Mouse (Mus musculus): ENCODE measurements around the gene Znhit1. TPM values are rescaled to one million over a fixed set of nuclear protein-coding genes. Genes with fewer than 3 reads are reported as not detected.

Znhit1 gene
- polyA plus RNA-seq, 1 experiment: 32.4 TPM

DNA sequence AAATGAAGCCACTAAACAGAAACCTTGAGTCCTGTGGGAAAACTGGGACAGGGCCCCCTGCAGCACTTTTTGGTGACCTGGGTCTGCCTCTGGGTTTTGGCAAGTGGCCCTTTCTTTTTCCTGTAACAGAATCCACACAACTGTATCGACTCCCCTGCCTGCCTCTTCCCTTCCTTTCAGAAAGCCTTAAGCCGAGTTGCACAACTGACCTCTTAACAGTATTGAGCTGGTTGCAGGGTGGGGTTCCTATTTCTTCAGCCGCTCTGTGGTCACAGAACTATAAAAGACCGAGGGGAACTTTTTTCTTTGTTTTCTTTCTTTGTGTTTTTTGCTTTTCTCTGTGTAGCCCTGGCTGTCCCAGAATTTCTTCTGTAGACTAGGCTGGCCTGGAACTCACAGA lies 10.1 kb downstream of the Znhit1 start:
- 27% methylated on average over 4 of the region's 4 CpGs for WGBS
- TF ChIP-seq POLR2A (IDR thresholded peaks at IDR 0.05; ENCODE audit: low read depth, low read length) (no peak), CTCF (IDR thresholded peaks at IDR 0.05; ENCODE audit: extremely low read depth, insufficient read depth, insufficient read length, insufficient replicate concordance) (no peak)
- no peak overlapping the region; the same call in 1 of the 2 replicates for H3K27ac ChIP-seq (ENCODE audit: insufficient read depth, low read length)

DNA sequence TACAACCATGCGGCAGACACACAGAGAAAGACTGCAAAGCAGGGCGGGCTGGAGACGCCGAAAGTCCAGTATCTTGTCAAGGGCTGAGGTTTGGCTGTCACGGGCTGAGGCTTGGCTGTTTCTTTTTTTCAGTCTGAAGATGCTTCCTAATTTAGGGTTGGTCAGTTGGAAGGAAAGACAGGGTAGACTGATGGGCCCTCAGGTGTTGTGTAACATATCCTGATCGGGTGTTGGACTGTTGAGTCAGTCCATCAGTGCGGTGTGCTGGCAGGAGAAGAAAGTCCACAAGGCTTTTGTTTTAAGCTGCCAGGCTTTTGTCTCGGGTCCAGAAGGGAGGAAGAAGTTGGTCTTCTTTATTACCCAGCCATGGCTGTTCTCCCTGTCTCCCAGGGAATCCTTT lies 14.2 kb downstream of the Znhit1 start:
- Histone ChIP-seq H3K27ac (ENCODE audit: insufficient read depth, low read length) (no peak overlapping the region), H3K4me3 (ENCODE audit: extremely low read depth, insufficient read depth, insufficient read length) (no peak overlapping the region)
- WGBS: 68% methylated on average over 8 of the region's 8 CpGs

More for the DNA sequence above, 10.1 kb downstream of the Znhit1 start:
- Histone ChIP-seq H3K4me1 (ENCODE audit: control insufficient read depth, insufficient read depth, insufficient read length) (no peaks in the 10 kb centered on the region), H3K36me3 (ENCODE audit: control insufficient read depth, insufficient read depth, low read length) (no peaks in the 10 kb centered on the region), H3K27me3 (ENCODE audit: control insufficient read depth, insufficient read depth, low read length) (no peaks in the 10 kb centered on the region), H3K4me3 (ENCODE audit: extremely low read depth, insufficient read depth, insufficient read length) (no peak overlapping the region)
- no peak for DNase-seq (ENCODE audit: low read depth in 1 of 2, low spot score in 2 of 2)

DNA sequence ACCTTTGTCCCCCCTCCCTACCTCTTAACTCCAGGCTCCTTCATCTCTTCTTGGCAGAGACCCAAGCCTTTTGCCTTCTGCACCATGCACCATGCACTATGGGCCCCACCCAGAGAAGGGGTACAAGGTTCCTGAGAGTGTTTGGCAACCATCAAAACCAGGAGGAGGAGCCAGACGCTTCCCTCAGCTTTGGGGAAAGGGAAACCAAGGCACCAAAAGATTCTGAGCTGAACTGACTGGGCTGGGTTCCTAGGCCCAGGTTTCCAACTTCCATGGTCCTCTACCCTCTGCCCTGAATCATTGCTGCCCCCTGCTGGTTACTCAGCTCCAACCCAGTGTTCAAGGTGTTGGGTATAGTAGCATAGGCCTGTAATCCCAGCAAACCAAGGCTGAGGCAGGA lies 17.1 kb downstream of the Znhit1 start:
- H3K36me3 ChIP-seq (ENCODE audit: control insufficient read depth, insufficient read depth, low read length): peaks cover 6% of the 10 kb centered on the region
- TF ChIP-seq CTCF (IDR thresholded peaks at IDR 0.05; ENCODE audit: extremely low read depth, insufficient read depth, insufficient read length, insufficient replicate concordance) (peak; percentile 67; the same call in 1 of the 2 replicates), POLR2A (IDR thresholded peaks at IDR 0.05; ENCODE audit: low read depth, low read length) (no peak)
- no peak overlapping the region for H3K27ac ChIP-seq (ENCODE audit: insufficient read depth, low read length)
- peak; percentile 42 to 69 for DNase-seq (ENCODE audit: low read depth in 1 of 2, low spot score in 2 of 2)
- H3K27me3 ChIP-seq (ENCODE audit: control insufficient read depth, insufficient read depth, low read length): no peaks in the 10 kb centered on the region
- H3K4me1 ChIP-seq (ENCODE audit: control insufficient read depth, insufficient read depth, insufficient read length): no peaks in the 10 kb centered on the region
- WGBS: 80% methylated on average over 1 of the region's 1 CpGs
- no peak overlapping the region for H3K4me3 ChIP-seq (ENCODE audit: extremely low read depth, insufficient read depth, insufficient read length)

More for the DNA sequence above, 14.2 kb downstream of the Znhit1 start:
- H3K27me3 ChIP-seq (ENCODE audit: control insufficient read depth, insufficient read depth, low read length): no peaks in the 10 kb centered on the region
- no peaks in the 10 kb centered on the region for H3K36me3 ChIP-seq (ENCODE audit: control insufficient read depth, insufficient read depth, low read length)
- no peak for TF ChIP-seq POLR2A (IDR thresholded peaks at IDR 0.05; ENCODE audit: low read depth, low read length)
- TF ChIP-seq CTCF (IDR thresholded peaks at IDR 0.05; ENCODE audit: extremely low read depth, insufficient read depth, insufficient read length, insufficient replicate concordance): no peak
- no peaks in the 10 kb centered on the region for H3K4me1 ChIP-seq (ENCODE audit: control insufficient read depth, insufficient read depth, insufficient read length)
- DNase-seq (ENCODE audit: low read depth in 1 of 2, low spot score in 2 of 2): no peak

DNA sequence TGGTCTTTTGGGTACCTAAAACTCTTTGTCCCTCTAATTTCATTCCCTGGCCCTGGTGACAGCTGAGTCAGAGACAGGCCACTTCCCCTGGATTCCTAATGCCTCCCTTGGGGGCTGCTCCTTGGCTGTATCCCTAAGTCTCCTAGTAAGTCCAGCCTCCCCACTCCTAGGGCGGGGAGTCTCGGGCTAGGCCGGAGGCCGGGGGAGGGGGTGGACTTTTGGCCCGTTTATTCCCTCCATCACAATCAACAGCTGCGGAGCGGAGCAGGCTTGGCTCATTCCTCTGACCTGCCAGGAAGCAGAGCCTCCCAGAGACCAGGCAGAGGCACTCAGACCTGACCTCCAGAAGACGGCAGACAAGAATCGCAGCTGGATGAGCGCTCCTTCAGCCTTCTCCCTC lies 20.2 kb downstream of the Znhit1 start:
- TF ChIP-seq POLR2A (IDR thresholded peaks at IDR 0.05; ENCODE audit: low read depth, low read length) (no peak), CTCF (IDR thresholded peaks at IDR 0.05; ENCODE audit: extremely low read depth, insufficient read depth, insufficient read length, insufficient replicate concordance) (no peak)
- DNase-seq (ENCODE audit: low read depth in 1 of 2, low spot score in 2 of 2): no peak
- H3K4me1 ChIP-seq (ENCODE audit: control insufficient read depth, insufficient read depth, insufficient read length): peaks cover 3% of the 10 kb centered on the region; the same call in 1 of the 2 replicates
- WGBS: 91% methylated on average over 10 of the region's 10 CpGs
- no peak overlapping the region for H3K27ac ChIP-seq (ENCODE audit: insufficient read depth, low read length)
- H3K4me3 ChIP-seq (ENCODE audit: extremely low read depth, insufficient read depth, insufficient read length): no peak overlapping the region
- peaks cover 23% of the 10 kb centered on the region for H3K36me3 ChIP-seq (ENCODE audit: control insufficient read depth, insufficient read depth, low read length)
- no peaks in the 10 kb centered on the region for H3K27me3 ChIP-seq (ENCODE audit: control insufficient read depth, insufficient read depth, low read length)

DNA sequence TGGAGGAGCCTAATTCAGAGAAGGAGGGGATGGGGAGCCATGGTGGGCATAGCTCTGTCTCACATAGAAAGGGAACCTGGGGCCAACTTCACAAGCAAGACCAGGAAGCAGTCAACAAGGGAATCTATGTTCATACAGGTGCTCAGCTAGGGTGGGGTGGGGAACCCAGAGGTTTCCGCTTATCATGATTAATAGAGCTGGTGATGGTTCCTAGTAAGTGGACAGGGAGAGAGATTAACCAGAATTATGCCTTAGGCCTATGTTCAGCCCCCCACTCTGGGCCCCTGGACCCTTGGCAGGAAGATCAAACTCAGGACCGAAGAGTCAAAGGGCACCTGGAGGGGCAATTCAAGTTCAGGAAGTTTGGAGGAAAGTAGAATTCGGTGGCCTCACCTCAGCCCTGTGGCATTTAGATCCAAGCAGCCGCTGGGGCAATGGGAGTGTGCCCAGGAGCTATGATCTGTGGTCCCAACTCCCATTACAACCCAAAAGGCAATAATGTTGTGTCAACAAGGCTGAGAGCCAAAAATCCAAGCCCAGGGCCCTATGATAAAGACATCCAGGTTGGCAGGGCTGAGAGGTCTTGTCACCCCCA lies 20.9 kb downstream of the Znhit1 start:
- peaks cover 23% of the 10 kb centered on the region for H3K36me3 ChIP-seq (ENCODE audit: control insufficient read depth, insufficient read depth, low read length)
- DNase-seq (ENCODE audit: low read depth in 1 of 2, low spot score in 2 of 2): no peak
- no peaks in the 10 kb centered on the region for H3K27me3 ChIP-seq (ENCODE audit: control insufficient read depth, insufficient read depth, low read length)
- 79% methylated on average over 4 of the region's 4 CpGs for WGBS
- no peak for TF ChIP-seq CTCF (IDR thresholded peaks at IDR 0.05; ENCODE audit: extremely low read depth, insufficient read depth, insufficient read length, insufficient replicate concordance)
- H3K4me1 ChIP-seq (ENCODE audit: control insufficient read depth, insufficient read depth, insufficient read length): peaks cover 3% of the 10 kb centered on the region; the same call in 1 of the 2 replicates
- H3K4me3 ChIP-seq (ENCODE audit: extremely low read depth, insufficient read depth, insufficient read length): no peak overlapping the region
- H3K27ac ChIP-seq (ENCODE audit: insufficient read depth, low read length): no peak overlapping the region

DNA sequence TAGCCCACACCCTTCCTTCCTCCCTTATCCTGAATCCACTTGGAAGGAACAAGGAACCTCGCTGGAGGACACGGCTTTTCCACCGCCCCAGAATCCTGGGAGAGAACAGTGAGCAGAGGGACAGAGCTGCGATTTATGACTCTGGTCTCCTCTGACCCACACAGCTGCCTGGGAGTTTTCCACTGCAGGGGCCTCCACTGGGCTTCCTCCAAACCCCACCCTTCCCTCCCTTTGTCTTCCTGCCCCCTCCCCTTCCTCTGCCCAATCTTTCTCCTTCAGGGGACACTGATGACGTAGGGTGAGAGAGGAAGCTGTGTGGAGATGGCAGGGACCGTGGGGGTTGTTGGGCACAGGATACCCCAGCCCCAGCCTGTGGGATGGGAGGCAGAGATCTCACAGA lies 21.5 kb downstream of the Znhit1 start, which contains the start of gene Cldn15:
Gene Cldn15, plus strand, starts transcription at position 286 of the 400 bp plus-strand sequence.
- DNase-seq (ENCODE audit: low read depth in 1 of 2, low spot score in 2 of 2): no peak
- Histone ChIP-seq H3K27me3 (ENCODE audit: control insufficient read depth, insufficient read depth, low read length) (no peaks in the 10 kb centered on the region), H3K27ac (ENCODE audit: insufficient read depth, low read length) (no peak within 1 kb of the TSS), H3K36me3 (ENCODE audit: control insufficient read depth, insufficient read depth, low read length) (peaks cover 23% of the 10 kb centered on the region), H3K4me1 (ENCODE audit: control insufficient read depth, insufficient read depth, insufficient read length) (peaks cover 3% of the 10 kb centered on the region; the same call in 1 of the 2 replicates), H3K4me3 (ENCODE audit: extremely low read depth, insufficient read depth, insufficient read length) (no peak within 1 kb of the TSS)
- WGBS: 84% methylated on average over 6 of the region's 6 CpGs
- TF ChIP-seq CTCF (IDR thresholded peaks at IDR 0.05; ENCODE audit: extremely low read depth, insufficient read depth, insufficient read length, insufficient replicate concordance) (no peak), POLR2A (IDR thresholded peaks at IDR 0.05; ENCODE audit: low read depth, low read length) (no peak)

DNA sequence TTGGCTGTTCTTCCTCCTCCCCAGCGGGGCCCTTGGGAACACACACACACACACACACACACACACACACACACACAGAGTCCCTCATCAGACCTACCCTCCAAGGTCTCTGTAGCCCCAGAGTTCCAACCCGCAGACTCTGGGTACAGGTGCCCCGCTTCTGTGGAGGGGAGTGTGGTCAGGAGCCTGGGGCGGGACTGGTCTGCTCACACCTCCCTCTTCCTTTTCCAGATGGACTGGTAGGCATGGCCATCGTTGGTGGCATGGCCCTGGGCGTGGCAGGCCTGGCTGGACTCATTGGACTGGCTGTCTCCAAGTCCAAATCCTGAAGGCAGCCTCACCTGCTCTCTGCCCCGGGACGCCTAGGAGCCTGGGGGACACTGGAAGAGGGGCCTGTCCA lies 22.1 kb downstream of the Znhit1 start:
- Histone ChIP-seq H3K27me3 (ENCODE audit: control insufficient read depth, insufficient read depth, low read length) (no peaks in the 10 kb centered on the region), H3K4me1 (ENCODE audit: control insufficient read depth, insufficient read depth, insufficient read length) (peaks cover 3% of the 10 kb centered on the region; the same call in 1 of the 2 replicates), H3K4me3 (ENCODE audit: extremely low read depth, insufficient read depth, insufficient read length) (no peak overlapping the region), H3K36me3 (ENCODE audit: control insufficient read depth, insufficient read depth, low read length) (peaks cover 23% of the 10 kb centered on the region), H3K27ac (ENCODE audit: insufficient read depth, low read length) (no peak overlapping the region)
- no peak for TF ChIP-seq CTCF (IDR thresholded peaks at IDR 0.05; ENCODE audit: extremely low read depth, insufficient read depth, insufficient read length, insufficient replicate concordance)
- DNase-seq (ENCODE audit: low read depth in 1 of 2, low spot score in 2 of 2): no peak
- 78% methylated on average over 8 of the region's 8 CpGs for WGBS
